Mouse (Mus musculus) G1E-ER4 (cell line): ENCODE data around the gene Oxnad1. TPM values are rescaled to one million over a fixed set of nuclear protein-coding genes. Genes with fewer than 3 reads are reported as not detected.

Source experiments
- GATA1 ChIP-seq: IDR thresholded peaks from one replicate; pipeline ENCODE4 v1.8.0; 2012; ENCODE audit warnings: low read length, inconsistent platforms
- polyA plus RNA-seq: library from polyadenylated mRNA; stranded (reverse); fragments of >175 nt; gene quantifications from 2 replicates; pipeline ENCODE4 v1.2.3, GENCODE M21; 2012

Gene Oxnad1
- polyA plus RNA-seq, 1 experiment = 4.9 TPM

GRCm38 (mm10) chr14:32120940-32121919, 36.1 kb downstream of the Oxnad1 start:
- no peak for TF ChIP-seq GATA1

DNA sequence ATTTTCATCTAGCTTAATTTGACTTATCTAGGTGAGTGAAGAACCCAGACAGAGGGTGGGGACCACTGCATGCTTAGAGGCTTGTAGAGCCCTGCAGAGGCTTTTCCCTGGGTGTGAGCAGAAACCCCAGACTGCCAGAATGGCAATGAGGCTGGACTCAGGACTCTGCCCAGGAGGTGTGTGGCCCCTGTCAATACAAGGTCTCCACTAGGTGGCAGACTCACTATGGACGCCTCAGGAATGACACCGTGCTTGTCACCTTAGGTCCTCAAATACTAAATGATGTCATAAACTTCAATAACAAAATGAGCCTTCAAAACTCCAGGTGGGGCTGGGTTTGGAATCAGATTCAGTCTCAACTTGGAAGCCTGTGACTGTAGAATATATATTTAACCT, 36.7 kb downstream of the Oxnad1 start:
- TF ChIP-seq GATA1 = no peak

DNA sequence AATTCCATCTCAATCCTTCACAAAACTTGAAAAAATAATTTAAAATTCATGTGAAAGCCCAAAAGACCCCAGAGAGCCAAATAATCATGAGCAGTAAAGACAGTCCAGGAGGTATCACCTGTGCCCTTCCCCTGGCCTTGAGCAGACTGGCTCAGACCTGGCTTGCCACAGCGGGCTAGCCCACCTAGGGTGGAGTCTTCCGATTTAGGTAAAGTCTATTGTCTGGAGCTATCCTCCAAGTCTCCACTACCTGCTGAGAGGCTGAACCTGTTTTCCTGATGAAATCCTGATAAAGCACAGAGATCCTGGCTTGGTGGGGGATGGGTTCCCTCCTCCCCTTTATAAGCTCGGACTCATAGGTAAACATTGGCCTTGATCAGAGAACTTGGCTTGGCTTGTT, 39.1 kb downstream of the Oxnad1 start:
- TF ChIP-seq GATA1 = no peak

- no peak for TF ChIP-seq GATA1
Measured at GRCm38 (mm10) chr14:32128409-32128808, 43.2 kb downstream of the Oxnad1 start.

- peak; percentile 38 for TF ChIP-seq GATA1
Measured at GRCm38 (mm10) chr14:32131836-32132235, 46.7 kb downstream of the Oxnad1 start.

DNA sequence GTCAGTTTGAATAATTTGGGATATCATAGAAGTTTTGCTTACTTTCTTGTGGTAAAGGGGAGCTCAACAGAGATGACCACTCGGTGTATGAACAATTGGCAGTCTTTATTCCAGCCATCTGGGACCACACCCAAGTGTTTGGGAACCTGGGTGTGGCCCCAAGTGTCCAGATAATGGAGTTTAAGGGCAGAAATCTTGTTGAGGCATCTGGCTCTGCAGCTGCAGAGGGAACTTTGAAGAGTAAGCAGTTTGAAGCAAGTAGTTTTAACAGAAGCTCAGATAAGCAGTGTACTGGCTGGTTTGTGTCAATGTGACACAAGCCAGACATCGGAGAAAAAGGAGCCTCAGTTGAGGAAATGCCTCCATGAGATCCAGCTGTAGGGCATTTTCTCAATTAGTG, 49.1 kb downstream of the Oxnad1 start:
- peak; percentile 19 for TF ChIP-seq GATA1

DNA sequence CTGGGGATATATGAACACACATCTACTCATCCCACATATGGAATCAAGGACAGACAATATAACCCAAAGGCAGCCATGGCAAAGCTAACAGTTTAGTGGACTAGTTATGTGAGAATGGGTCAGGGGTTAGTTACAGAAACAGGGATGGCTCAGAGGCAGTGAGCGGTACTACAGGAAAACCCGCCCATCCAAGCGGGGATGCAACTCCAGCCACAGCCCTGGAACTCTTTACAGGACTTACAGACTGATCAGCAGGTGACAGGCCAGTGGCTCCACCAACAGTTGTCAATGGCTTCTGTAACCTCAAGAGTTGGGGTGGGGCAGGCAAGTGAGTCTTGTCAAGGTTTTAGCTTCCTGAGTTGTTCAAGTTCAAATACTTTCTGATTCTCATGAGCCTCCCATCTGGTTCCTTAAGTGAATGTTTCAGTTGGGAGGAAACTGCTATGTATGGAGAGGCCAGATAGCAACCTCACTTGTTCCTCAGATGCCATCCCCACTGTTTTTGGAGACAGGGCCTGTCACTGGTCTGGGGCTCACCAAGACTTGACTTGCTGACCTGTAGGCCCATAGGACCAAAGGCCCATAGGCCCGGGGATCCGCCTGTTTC, 55.3 kb downstream of the Oxnad1 start:
- no peak for TF ChIP-seq GATA1

GRCm38 (mm10) chr14:32141723-32142122, 56.5 kb downstream of the Oxnad1 start, which contains the start of gene Msmb:
TSS of gene Msmb (plus strand) at chr14:32142023.
- TF ChIP-seq GATA1 = no peak

DNA sequence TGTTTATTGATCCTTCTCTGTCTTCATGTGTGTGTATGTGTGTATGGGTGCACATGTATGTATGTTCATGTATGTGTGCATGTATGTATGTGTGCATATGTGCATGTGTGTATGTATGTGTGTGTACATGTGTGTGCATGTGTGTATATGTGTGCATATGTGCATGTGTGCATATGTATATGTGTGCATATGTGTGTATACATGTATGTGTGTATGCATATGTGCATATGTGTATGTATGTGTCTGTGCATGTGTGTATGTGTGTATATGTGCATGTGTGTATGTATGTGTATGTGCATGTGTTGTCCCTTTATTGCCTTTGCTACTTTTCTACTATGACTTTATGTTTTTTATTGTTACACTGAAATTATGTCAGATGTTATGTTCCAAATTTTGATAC, 59.6 kb downstream of the Oxnad1 start:
- TF ChIP-seq GATA1 = no peak

DNA sequence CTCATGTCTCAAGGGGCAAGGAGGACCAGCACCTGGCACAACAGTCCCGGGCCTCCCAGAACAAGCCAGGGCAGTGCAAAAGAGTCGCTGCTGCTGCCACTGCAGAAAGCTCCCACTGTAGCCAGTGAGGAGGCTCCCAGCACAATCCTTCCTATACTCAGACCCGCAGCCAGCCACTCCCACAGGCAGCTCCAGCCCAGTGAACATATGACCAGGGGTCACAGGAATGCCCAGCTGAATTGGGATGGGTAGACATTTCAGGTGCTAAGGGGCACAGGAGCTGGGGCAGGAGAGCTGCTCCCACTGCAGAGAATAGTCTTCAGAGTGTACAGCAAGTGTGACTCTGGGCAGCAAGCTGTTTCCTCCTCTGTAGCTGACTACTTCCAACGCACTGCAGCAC, 60.2 kb downstream of the Oxnad1 start:
- TF ChIP-seq GATA1 = no peak

- TF ChIP-seq GATA1 = peak; percentile 96
Measured at GRCm38 (mm10) chr14:32145809-32146511, 60.8 kb downstream of the Oxnad1 start.

GRCm38 (mm10) chr14:32146578-32146977, 61.4 kb downstream of the Oxnad1 start:
- TF ChIP-seq GATA1 = no peak

DNA sequence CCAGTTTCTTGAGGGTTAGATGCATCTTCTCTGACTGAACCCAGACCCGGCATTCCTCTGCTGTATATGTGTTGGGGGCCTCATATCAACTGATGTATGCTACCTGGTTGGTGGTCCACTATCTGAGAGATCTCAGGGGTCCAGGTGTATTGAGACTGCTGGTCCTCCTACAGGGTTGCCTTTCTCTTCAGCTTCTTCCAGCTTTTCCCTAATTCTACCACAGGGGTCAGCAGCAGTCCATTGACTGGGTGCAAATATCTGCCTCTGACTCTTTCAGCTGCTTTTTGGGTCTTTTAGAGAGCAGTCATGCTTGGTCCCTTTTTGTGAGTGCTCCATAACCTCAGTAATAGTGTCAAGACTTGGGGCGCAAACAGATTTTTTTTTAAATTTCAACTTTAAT, 65.7 kb downstream of the Oxnad1 start:
- no peak for TF ChIP-seq GATA1

DNA sequence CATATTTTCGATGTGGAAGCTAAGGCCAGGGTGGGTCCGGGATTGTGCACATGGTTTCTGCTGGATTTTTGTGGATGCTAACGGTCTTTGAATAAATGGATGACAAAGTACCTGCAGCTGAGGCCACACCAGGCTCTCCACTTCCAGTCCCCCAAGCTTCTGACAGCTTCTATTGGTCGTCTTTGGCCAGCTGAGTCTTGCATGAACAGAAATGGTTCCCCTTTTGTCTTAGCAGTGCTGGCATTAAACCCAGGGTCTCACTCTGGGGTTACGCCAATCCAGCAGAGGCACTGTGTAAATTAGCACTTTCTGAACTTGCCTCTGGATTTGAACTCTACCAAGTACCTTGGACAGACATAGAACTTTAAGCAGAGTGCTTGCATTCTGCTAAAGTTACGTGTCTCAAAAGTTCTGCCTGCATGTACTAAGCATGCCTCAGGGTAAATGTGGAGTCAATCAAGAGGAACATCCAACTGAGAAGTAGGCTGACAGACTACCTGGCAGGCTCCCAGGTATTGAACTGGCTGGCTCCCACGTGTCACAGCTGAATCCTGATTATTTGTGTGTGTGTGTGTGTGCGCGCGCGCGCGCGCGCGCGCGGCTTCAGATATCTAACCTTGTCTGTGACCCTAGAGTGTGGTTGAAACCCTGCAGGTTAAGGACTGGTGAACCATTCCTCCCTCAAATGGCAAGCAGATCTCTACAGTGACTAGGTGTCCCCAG, 67.2 kb downstream of the Oxnad1 start:
- TF ChIP-seq GATA1 = no peak

Other genes starting within 250 kb of the Oxnad1 start
- gene Galnt15, start 56.4 kb upstream of the Oxnad1 start, polyA plus RNA-seq = not detected in 2 replicates
- gene Dph3, start 355 bp downstream of the Oxnad1 start, polyA plus RNA-seq = 30.5 and 37.2 TPM in 2 replicates
- gene Msmb, start 56.6 kb downstream of the Oxnad1 start, polyA plus RNA-seq = not detected in 2 replicates
- gene Ncoa4, start 74.5 kb downstream of the Oxnad1 start, polyA plus RNA-seq = 2.5 and 3.7 TPM in 2 replicates
- gene Timm23, start 116.5 kb downstream of the Oxnad1 start, polyA plus RNA-seq = 485 and 715 TPM in 2 replicates
- gene Parg, start 116.6 kb downstream of the Oxnad1 start, polyA plus RNA-seq = 24.6 and 36.8 TPM in 2 replicates
- gene Ogdhl, start 236.6 kb downstream of the Oxnad1 start, polyA plus RNA-seq = 0.08 and 0.13 TPM in 2 replicates